Comparison of ENCODE assay signal across 8 mouse cellular contexts in genomic region chr8:95533584-95534387, GRCm38 (mm10). TPM values are rescaled to one million over a fixed set of nuclear protein-coding genes. Genes with fewer than 3 reads are reported as not detected.
DNase-seq lines count a peak whose midpoint lies in the region; ATAC-seq and TF ChIP-seq lines count a peak whose summit lies in the region.

Gene Ccdc113, plus strand, starts transcription at chr8:95534085.

- peak; percentile 86 for ATAC-seq in cerebellum, adult (ENCODE audit: insufficient number of reproducible peaks, low FRiP score, low TSS enrichment)
- ATAC-seq in forebrain, embryonic 12.5 days (ENCODE audit: low FRiP score): peak; percentile 91
- ATAC-seq in lung, embryonic 14.5 days (ENCODE audit: insufficient read depth): peak; percentile 91
- peak; percentile 91 for ATAC-seq in neural tube, embryonic 14.5 days (ENCODE audit: low read depth)

- peak; percentile 24 for DNase-seq in MN1 (ENCODE audit: low spot score)
- DNase-seq in heart, postnatal 4 days: peak; percentile 64
- peak; percentile 54 for DNase-seq in layer of hippocampus, adult 9-11 months
- DNase-seq in lung, embryonic 14.5 days: peak; percentile 74
- peak; percentile 61 for DNase-seq in testis, postnatal 14 days (ENCODE audit: low spot score)

- no peaks in the 10 kb centered on the region for H3K9me3 ChIP-seq in forebrain, embryonic 12.5 days
- H3K9me3 ChIP-seq in lung, embryonic 14.5 days (ENCODE audit: low read depth, low read length): no peaks in the 10 kb centered on the region
- no peaks in the 10 kb centered on the region for H3K9me3 ChIP-seq in neural tube, embryonic 14.5 days (ENCODE audit: control insufficient read depth, low read length)

- 7% methylated on average over 33 of the region's 33 CpGs for WGBS in forebrain, embryonic 12.5 days
- 6% methylated on average over 33 of the region's 33 CpGs for WGBS in lung, embryonic 14.5 days
- 7% methylated on average over 33 of the region's 33 CpGs for WGBS in neural tube, embryonic 14.5 days

- no peak within 1 kb of the TSS for H3K27ac ChIP-seq in forebrain, embryonic 12.5 days
- H3K27ac ChIP-seq in lung, embryonic 14.5 days (ENCODE audit: low read depth): no peak within 1 kb of the TSS
- H3K27ac ChIP-seq in neural tube, embryonic 14.5 days (ENCODE audit: low read depth, low read length): no peak within 1 kb of the TSS

- H3K27me3 ChIP-seq in forebrain, embryonic 12.5 days: 0 out of 2 replicates have a peak, but pooled peaks cover 2% of the 10 kb centered on the region
- H3K27me3 ChIP-seq in lung, embryonic 14.5 days (ENCODE audit: insufficient read depth, low read length): no peaks in the 10 kb centered on the region
- H3K27me3 ChIP-seq in neural tube, embryonic 14.5 days (ENCODE audit: control insufficient read depth, insufficient read depth, low read length): no peaks in the 10 kb centered on the region

- H3K4me1 ChIP-seq in forebrain, embryonic 12.5 days: peaks cover 9% of the 10 kb centered on the region; the same call in 1 of the 2 replicates
- H3K4me1 ChIP-seq in lung, embryonic 14.5 days (ENCODE audit: insufficient read depth): no peaks in the 10 kb centered on the region
- H3K4me1 ChIP-seq in neural tube, embryonic 14.5 days (ENCODE audit: control insufficient read depth, insufficient read depth, low read length): no peaks in the 10 kb centered on the region

- peak within 1 kb of the TSS; percentile 39 for H3K9ac ChIP-seq in forebrain, embryonic 12.5 days
- H3K9ac ChIP-seq in lung, embryonic 14.5 days: peak within 1 kb of the TSS; percentile 27
- no peak within 1 kb of the TSS; the same call in 1 of the 2 replicates for H3K9ac ChIP-seq in neural tube, embryonic 14.5 days (replicated peaks; ENCODE audit: low read depth, low read length)

- peak within 1 kb of the TSS; percentile 45 for H3K4me3 ChIP-seq in forebrain, embryonic 12.5 days (replicated peaks)
- H3K4me3 ChIP-seq in lung, embryonic 14.5 days (ENCODE audit: low read depth, low read length): peak within 1 kb of the TSS; percentile 34
- H3K4me3 ChIP-seq in neural tube, embryonic 14.5 days (ENCODE audit: low read depth, low read length): peak within 1 kb of the TSS; percentile 35

- no peak for TF ChIP-seq CTCF in lung, embryonic 14.5 days (IDR thresholded peaks at IDR 0.05; ENCODE audit: low read depth)

- peak within 1 kb of the TSS; percentile 74 for H3K4me2 ChIP-seq in forebrain, embryonic 12.5 days
- peak within 1 kb of the TSS; percentile 75 for H3K4me2 ChIP-seq in lung, embryonic 14.5 days
- H3K4me2 ChIP-seq in neural tube, embryonic 14.5 days (ENCODE audit: low read depth, low read length): peak within 1 kb of the TSS; percentile 59

- H3K36me3 ChIP-seq in forebrain, embryonic 12.5 days (replicated peaks): no peaks in the 10 kb centered on the region
- no peaks in the 10 kb centered on the region for H3K36me3 ChIP-seq in lung, embryonic 14.5 days (ENCODE audit: insufficient read depth)
- H3K36me3 ChIP-seq in neural tube, embryonic 14.5 days (ENCODE audit: control insufficient read depth, insufficient read depth, low read length): no peaks in the 10 kb centered on the region

RNA-seq across cellular contexts. Expression of gene Ccdc113, which starts in this region (rescaled TPM):
- polyA plus RNA-seq in forebrain, embryonic 12.5 days (2016; fragmentation: Nextera tagmentation; extraction: Ambion mirVana): 0.83 and 1.0 TPM in 2 replicates
- under 1 TPM; 0.69 to 0.81 TPM for total RNA-seq in heart, postnatal 4 days (2021)
- polyA plus RNA-seq in lung, embryonic 14.5 days (2014; fragmentation: Nextera tagmentation; extraction: Ambion mirVana): 0.24 and 0.53 TPM in 2 replicates
- polyA plus RNA-seq in neural tube, embryonic 14.5 days (2014; fragmentation: Nextera tagmentation; extraction: Ambion mirVana): 0.97 and 2.0 TPM in 2 replicates

Comparison
In these comparisons a context has a peak if more than half of its experiments do, and no peak if none do; other contexts are left out.
1. Peak in DNase-seq in heart, postnatal 4 days; RNA of the gene not detected or under 1 TPM.
2. Peak in DNase-seq, ATAC-seq, H3K4me3 ChIP-seq, H3K9ac ChIP-seq and H3K4me2 ChIP-seq in lung, embryonic 14.5 days; RNA of the gene not detected or under 1 TPM.
3. DNase-seq: peak in every context shown above with its lines; median percentile 74 in lung, embryonic 14.5 days; 64 in heart, postnatal 4 days; 61 in testis, postnatal 14 days; 54 in layer of hippocampus, adult 9-11 months; 24 in MN1.